Mouse (Mus musculus) small intestine, adult 2 months (tissue): ENCODE measurements around the gene Syne1.

Experiments used
- CTCF ChIP-seq: fragments of 200-500 bp; IDR thresholded peaks from 2 replicates; pipeline ENCODE4 v1.5.1; 2012; ENCODE audit warnings: low read depth, mild to moderate bottlenecking, control low read depth, inconsistent platforms, low read length, moderate library complexity, mixed read lengths; ENCODE audit not compliant: insufficient replicate concordance, insufficient read length; ENCODE audit errors: extremely low read depth
- POLR2A ChIP-seq: fragments of 200-500 bp; IDR thresholded peaks from 2 replicates; pipeline ENCODE4 v1.6.1; 2012; ENCODE audit warnings: low read depth, mild to moderate bottlenecking, control low read depth, inconsistent platforms, low read length, moderate library complexity

GRCm38 (mm10) chr10:5041254-5041653 lies 510.0 kb downstream of the Syne1 start:
- no peak for TF ChIP-seq POLR2A
- no peak for TF ChIP-seq CTCF
